Mouse (Mus musculus): ENCODE data around the gene Pqlc3. TPM values are rescaled to one million over a fixed set of nuclear protein-coding genes. Genes with fewer than 3 reads are reported as not detected.

Gene Pqlc3
- polyA plus RNA-seq, 1 experiment from 2014 or later = 12.3 TPM

DNA sequence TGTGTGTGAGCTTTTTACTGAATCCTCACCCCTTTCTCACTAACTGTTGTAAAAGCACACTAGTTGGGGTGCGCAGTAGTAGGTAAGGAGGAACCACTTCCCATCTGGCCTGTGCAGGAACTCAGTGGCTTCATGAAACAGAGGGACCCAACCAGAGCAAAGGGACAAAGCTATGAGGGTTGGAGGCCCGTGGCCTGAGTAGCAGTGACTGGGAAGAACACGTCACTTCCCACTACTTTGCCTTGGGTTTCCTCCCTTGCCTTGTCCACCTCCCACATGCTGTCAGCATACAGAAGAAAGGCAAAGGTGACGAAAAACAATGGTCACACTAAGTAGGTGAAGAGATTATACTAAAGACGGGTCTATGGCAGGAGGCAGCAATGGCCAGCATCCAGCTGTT is 3.9 kb downstream of the Pqlc3 start:
- H3K36me3 ChIP-seq (ENCODE audit: control insufficient read depth, insufficient read depth, low read length) = peaks cover 9% of the 10 kb centered on the region; the same call in 1 of the 2 replicates
- H3K4me1 ChIP-seq (ENCODE audit: control insufficient read depth, insufficient read depth, low read length) = peaks cover 8% of the 10 kb centered on the region
- no peak overlapping the region for H3K4me3 ChIP-seq (ENCODE audit: low read depth, low read length)
- H3K27ac ChIP-seq (replicated peaks; ENCODE audit: low read depth, low read length) = no peak overlapping the region
- DNase-seq (ENCODE audit: low spot score) = no peak
- H3K27me3 ChIP-seq (replicated peaks; ENCODE audit: control insufficient read depth, insufficient read depth, low read length) = peaks cover 4% of the 10 kb centered on the region; the same call in 1 of the 2 replicates
- H3K9ac ChIP-seq (ENCODE audit: low read depth, low read length) = no peak overlapping the region
- 86% methylated on average over 5 of the region's 5 CpGs for WGBS
- no peak overlapping the region for H3K4me2 ChIP-seq (ENCODE audit: low read depth, low read length)
- ATAC-seq (ENCODE audit: low read depth) = no peak
- H3K9me3 ChIP-seq (ENCODE audit: control insufficient read depth, low read length) = no peaks in the 10 kb centered on the region

DNA sequence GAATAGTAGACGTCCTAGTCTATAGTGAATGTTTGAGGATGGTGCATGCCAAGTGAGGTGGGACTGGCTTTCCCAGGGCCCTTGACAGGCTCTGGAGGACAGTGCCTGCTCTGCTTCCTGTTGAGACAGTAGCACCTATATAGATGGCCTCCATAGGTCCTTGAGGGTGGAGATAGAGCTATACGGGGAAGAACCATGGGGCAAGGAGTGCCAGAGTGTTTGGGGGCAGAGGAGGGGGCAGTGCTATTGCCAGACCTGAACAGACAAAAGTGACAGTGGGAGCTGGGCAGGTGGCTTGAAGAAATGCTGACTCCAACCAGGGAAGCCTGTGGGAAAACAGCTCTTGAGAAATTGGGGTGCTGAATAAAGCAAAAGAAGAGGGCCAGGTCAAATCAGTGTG is 5.9 kb downstream of the Pqlc3 start:
- Histone ChIP-seq H3K4me3 (ENCODE audit: low read depth, low read length) (no peak overlapping the region), H3K9ac (ENCODE audit: low read depth, low read length) (no peak overlapping the region), H3K9me3 (ENCODE audit: control insufficient read depth, low read length) (no peaks in the 10 kb centered on the region), H3K4me1 (ENCODE audit: control insufficient read depth, insufficient read depth, low read length) (peaks cover 7% of the 10 kb centered on the region), H3K27ac (replicated peaks; ENCODE audit: low read depth, low read length) (no peak overlapping the region), H3K27me3 (replicated peaks; ENCODE audit: control insufficient read depth, insufficient read depth, low read length) (no peaks in the 10 kb centered on the region), H3K36me3 (ENCODE audit: control insufficient read depth, insufficient read depth, low read length) (peaks cover 16% of the 10 kb centered on the region; the same call in 1 of the 2 replicates), H3K4me2 (ENCODE audit: low read depth, low read length) (no peak overlapping the region)
- ATAC-seq (ENCODE audit: low read depth) = no peak
- WGBS = 86% methylated on average over 2 of the region's 2 CpGs
- DNase-seq (ENCODE audit: low spot score) = no peak

DNA sequence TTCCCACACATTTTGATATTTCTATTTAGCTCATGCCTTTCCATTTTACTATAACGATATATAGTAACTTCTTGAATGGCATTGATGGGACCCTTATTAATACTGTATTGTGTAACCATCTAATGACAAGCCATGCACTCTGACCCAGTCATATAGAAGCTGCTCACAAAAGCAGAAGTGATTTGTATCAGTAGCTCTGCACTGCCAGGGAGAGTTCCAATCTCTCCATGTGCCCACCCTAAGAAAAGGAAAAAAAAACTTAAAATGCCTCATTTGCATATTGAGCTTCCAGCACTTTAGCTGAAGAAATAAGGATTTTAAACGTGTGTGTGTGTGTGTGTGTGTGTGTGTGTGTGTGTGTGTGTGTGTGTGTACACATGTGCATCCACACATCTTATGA is 7.9 kb downstream of the Pqlc3 start:
- DNase-seq (ENCODE audit: low spot score) = no peak
- WGBS = 86% methylated on average over 2 of the region's 2 CpGs
- Histone ChIP-seq H3K4me1 (ENCODE audit: control insufficient read depth, insufficient read depth, low read length) (no peaks in the 10 kb centered on the region), H3K4me2 (ENCODE audit: low read depth, low read length) (no peak overlapping the region), H3K4me3 (ENCODE audit: low read depth, low read length) (no peak overlapping the region), H3K36me3 (ENCODE audit: control insufficient read depth, insufficient read depth, low read length) (peaks cover 16% of the 10 kb centered on the region; the same call in 1 of the 2 replicates), H3K9me3 (ENCODE audit: control insufficient read depth, low read length) (no peaks in the 10 kb centered on the region), H3K27me3 (replicated peaks; ENCODE audit: control insufficient read depth, insufficient read depth, low read length) (no peaks in the 10 kb centered on the region), H3K9ac (ENCODE audit: low read depth, low read length) (no peak overlapping the region), H3K27ac (replicated peaks; ENCODE audit: low read depth, low read length) (no peak overlapping the region)
- ATAC-seq (ENCODE audit: low read depth) = no peak

DNA sequence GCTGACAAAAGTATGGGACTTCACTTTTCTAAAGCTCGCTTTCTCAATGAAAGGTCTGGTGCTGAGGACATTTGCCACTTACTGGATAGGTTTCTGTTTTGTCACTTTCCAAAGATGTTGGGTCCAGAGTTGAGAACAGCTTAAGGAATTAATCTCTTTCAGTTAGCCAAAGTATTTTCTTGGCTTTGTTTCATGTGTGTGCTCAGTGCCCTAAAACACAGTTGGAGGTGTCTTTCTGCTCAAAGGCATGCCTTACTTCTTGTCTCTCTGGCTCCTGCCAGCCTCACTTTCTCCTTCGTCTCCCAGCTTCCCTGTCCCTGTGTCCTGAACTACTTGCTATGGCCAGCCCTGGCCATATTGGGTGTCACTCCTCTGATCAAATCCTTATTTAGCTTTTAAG is 8.8 kb downstream of the Pqlc3 start:
- Histone ChIP-seq H3K36me3 (ENCODE audit: control insufficient read depth, insufficient read depth, low read length) (peaks cover 20% of the 10 kb centered on the region; the same call in 1 of the 2 replicates), H3K4me2 (ENCODE audit: low read depth, low read length) (no peak overlapping the region)
- WGBS = 79% methylated on average over 2 of the region's 2 CpGs

DNA sequence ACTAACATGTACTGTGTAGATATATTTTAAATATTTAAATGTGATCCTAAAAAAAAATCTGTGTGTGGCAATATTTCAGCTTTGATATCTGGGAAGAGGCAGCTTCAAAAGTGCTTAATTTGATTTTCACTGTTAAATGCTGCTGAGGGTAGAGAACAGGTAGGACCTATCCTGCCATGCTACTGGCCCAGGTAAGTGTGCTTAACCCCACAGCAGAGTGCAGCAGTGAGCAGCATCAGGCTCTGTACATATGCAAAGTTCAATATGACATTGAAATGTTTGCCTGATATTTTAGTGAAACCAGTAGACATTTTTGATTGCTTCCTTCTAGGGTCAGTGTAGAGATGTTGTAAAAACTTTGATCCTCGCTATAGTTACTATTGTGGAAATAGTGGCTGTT is 14.4 kb downstream of the Pqlc3 start:
- no peak for DNase-seq (ENCODE audit: low spot score)
- Histone ChIP-seq H3K27ac (replicated peaks; ENCODE audit: low read depth, low read length) (no peak overlapping the region), H3K4me1 (ENCODE audit: control insufficient read depth, insufficient read depth, low read length) (no peaks in the 10 kb centered on the region), H3K4me2 (ENCODE audit: low read depth, low read length) (no peak overlapping the region), H3K27me3 (replicated peaks; ENCODE audit: control insufficient read depth, insufficient read depth, low read length) (no peaks in the 10 kb centered on the region), H3K36me3 (ENCODE audit: control insufficient read depth, insufficient read depth, low read length) (peaks cover 33% of the 10 kb centered on the region), H3K4me3 (ENCODE audit: low read depth, low read length) (no peak overlapping the region), H3K9ac (ENCODE audit: low read depth, low read length) (no peak overlapping the region), H3K9me3 (ENCODE audit: control insufficient read depth, low read length) (no peaks in the 10 kb centered on the region)
- 93% methylated on average over 1 of the region's 1 CpGs for WGBS
- ATAC-seq (ENCODE audit: low read depth) = no peak

More for the DNA sequence above, 8.8 kb downstream of the Pqlc3 start:
- Histone ChIP-seq H3K4me1 (ENCODE audit: control insufficient read depth, insufficient read depth, low read length) (no peaks in the 10 kb centered on the region), H3K4me3 (ENCODE audit: low read depth, low read length) (no peak overlapping the region), H3K27me3 (replicated peaks; ENCODE audit: control insufficient read depth, insufficient read depth, low read length) (no peaks in the 10 kb centered on the region), H3K9ac (ENCODE audit: low read depth, low read length) (no peak overlapping the region), H3K27ac (replicated peaks; ENCODE audit: low read depth, low read length) (no peak overlapping the region), H3K9me3 (ENCODE audit: control insufficient read depth, low read length) (no peaks in the 10 kb centered on the region)
- ATAC-seq (ENCODE audit: low read depth) (no peak), DNase-seq (ENCODE audit: low spot score) (no peak)

DNA sequence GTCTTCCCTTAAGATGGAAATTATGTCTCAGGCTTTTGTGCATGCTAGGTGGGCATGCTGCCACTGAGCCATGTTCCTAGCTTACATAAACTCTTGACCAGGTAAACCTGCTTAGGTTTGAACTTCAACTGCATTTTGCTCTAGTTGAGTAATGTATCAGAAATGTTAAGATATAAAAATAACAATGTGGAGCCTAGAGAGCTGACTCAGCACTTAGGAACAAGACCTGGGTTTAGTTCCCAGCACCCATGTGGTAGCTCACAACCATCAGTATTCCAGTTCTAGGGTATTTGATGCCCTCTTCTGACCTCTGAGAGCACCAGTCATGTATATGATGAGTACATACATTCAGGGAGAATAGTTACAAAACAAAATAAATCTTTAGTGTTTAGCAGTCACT is 23.1 kb downstream of the Pqlc3 start:
- no peak overlapping the region for H3K4me2 ChIP-seq (ENCODE audit: low read depth, low read length)
- no peak overlapping the region for H3K9ac ChIP-seq (ENCODE audit: low read depth, low read length)
- no peaks in the 10 kb centered on the region for H3K27me3 ChIP-seq (replicated peaks; ENCODE audit: control insufficient read depth, insufficient read depth, low read length)
- no peak overlapping the region for H3K4me3 ChIP-seq (ENCODE audit: low read depth, low read length)
- H3K27ac ChIP-seq (replicated peaks; ENCODE audit: low read depth, low read length) = no peak overlapping the region
- no peaks in the 10 kb centered on the region for H3K4me1 ChIP-seq (ENCODE audit: control insufficient read depth, insufficient read depth, low read length)
- DNase-seq (ENCODE audit: low spot score) (no peak), ATAC-seq (ENCODE audit: low read depth) (no peak)
- no peaks in the 10 kb centered on the region for H3K9me3 ChIP-seq (ENCODE audit: control insufficient read depth, low read length)
- H3K36me3 ChIP-seq (ENCODE audit: control insufficient read depth, insufficient read depth, low read length) = peaks cover 90% of the 10 kb centered on the region

DNA sequence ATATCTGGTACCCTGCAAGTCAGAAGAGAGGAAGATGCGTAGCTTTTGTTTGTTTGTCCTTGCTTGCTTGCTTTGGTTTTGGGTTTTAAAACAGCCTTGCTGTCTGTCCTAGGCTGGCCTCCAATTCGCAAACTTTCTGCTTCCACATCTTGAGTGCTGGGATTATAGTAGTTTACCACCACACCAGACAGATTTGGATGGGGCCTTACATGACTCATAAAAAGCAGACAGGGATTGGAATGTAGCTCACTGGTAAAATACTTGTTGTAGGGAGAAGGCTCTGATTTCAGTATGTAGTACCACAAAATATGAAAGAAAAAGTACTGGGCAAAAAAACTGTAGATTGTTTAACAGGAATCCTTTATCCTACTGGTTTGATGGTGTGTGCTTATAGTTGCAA is 33.4 kb downstream of the Pqlc3 start:
- Histone ChIP-seq H3K4me1 (ENCODE audit: control insufficient read depth, insufficient read depth, low read length) (no peaks in the 10 kb centered on the region), H3K4me3 (ENCODE audit: low read depth, low read length) (no peak overlapping the region), H3K36me3 (ENCODE audit: control insufficient read depth, insufficient read depth, low read length) (peaks cover 71% of the 10 kb centered on the region), H3K9ac (ENCODE audit: low read depth, low read length) (no peak overlapping the region), H3K4me2 (ENCODE audit: low read depth, low read length) (no peak overlapping the region), H3K27me3 (replicated peaks; ENCODE audit: control insufficient read depth, insufficient read depth, low read length) (no peaks in the 10 kb centered on the region), H3K9me3 (ENCODE audit: control insufficient read depth, low read length) (no peaks in the 10 kb centered on the region), H3K27ac (replicated peaks; ENCODE audit: low read depth, low read length) (no peak overlapping the region)
- WGBS = 96% methylated on average over 2 of the region's 2 CpGs
- ATAC-seq (ENCODE audit: low read depth) = no peak
- DNase-seq (ENCODE audit: low spot score) = no peak

DNA sequence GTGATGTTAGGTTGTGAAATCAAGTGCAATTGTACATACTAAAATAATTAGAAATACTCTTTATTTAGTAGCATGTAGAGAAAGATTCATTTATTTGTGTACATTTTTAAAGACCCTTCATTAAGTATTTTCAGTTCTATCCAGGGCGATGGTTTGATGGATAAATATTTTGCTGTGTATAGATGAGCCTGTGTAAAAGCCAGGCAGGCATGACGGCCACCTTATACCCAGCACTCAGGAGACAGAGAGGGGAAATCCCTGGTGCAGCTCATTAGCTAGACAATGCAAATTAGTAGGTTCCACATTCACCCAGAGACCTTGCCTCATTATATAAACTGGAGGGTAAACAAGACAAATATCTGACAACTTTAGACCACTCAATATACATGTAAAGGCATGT is 36.9 kb downstream of the Pqlc3 start:
- WGBS = 81% methylated on average over 2 of the region's 2 CpGs
- DNase-seq (ENCODE audit: low spot score) = no peak

DNA sequence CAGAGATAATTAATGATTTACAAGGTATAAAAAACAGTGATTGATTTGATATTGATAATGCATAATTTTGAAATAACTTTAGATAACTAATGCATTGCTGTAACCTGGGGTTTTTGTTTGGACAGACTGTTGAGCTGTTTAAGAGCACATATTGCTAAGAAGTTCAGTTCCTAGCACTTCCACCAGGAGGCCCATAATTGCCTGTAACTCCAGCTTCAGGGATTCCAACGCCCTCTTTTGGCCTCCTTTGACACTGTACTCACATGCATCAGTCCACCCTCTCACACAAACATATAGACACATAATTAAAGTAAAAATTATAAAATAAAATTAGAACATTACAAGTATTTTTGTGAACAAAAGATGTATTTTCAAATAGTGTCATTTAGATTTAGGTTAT is 41.4 kb downstream of the Pqlc3 start:
- DNase-seq (ENCODE audit: low spot score) (peak; percentile 8), ATAC-seq (ENCODE audit: low read depth) (no peak)
- no peak overlapping the region for H3K27ac ChIP-seq (replicated peaks; ENCODE audit: low read depth, low read length)
- no peak overlapping the region for H3K9ac ChIP-seq (ENCODE audit: low read depth, low read length)
- H3K4me1 ChIP-seq (ENCODE audit: control insufficient read depth, insufficient read depth, low read length) = no peaks in the 10 kb centered on the region
- no peaks in the 10 kb centered on the region for H3K27me3 ChIP-seq (replicated peaks; ENCODE audit: control insufficient read depth, insufficient read depth, low read length)
- no peak overlapping the region for H3K4me2 ChIP-seq (ENCODE audit: low read depth, low read length)
- no peak overlapping the region for H3K4me3 ChIP-seq (ENCODE audit: low read depth, low read length)
- H3K36me3 ChIP-seq (ENCODE audit: control insufficient read depth, insufficient read depth, low read length) = peaks cover 71% of the 10 kb centered on the region
- H3K9me3 ChIP-seq (ENCODE audit: control insufficient read depth, low read length) = no peaks in the 10 kb centered on the region
- WGBS = 62% methylated on average over 1 of the region's 1 CpGs

More for the DNA sequence above, 36.9 kb downstream of the Pqlc3 start:
- Histone ChIP-seq H3K4me2 (ENCODE audit: low read depth, low read length) (no peak overlapping the region), H3K27ac (replicated peaks; ENCODE audit: low read depth, low read length) (no peak overlapping the region), H3K9me3 (ENCODE audit: control insufficient read depth, low read length) (no peaks in the 10 kb centered on the region), H3K4me3 (ENCODE audit: low read depth, low read length) (no peak overlapping the region), H3K36me3 (ENCODE audit: control insufficient read depth, insufficient read depth, low read length) (peaks cover 72% of the 10 kb centered on the region), H3K4me1 (ENCODE audit: control insufficient read depth, insufficient read depth, low read length) (no peaks in the 10 kb centered on the region), H3K9ac (ENCODE audit: low read depth, low read length) (no peak overlapping the region), H3K27me3 (replicated peaks; ENCODE audit: control insufficient read depth, insufficient read depth, low read length) (no peaks in the 10 kb centered on the region)
- no peak; the same call in 1 of the 2 replicates for ATAC-seq (ENCODE audit: low read depth)

All from embryonic facial prominence, embryonic 14.5 days (tissue).